Mouse (Mus musculus) megakaryocyte, adult 5-6 weeks (primary cell): ENCODE results near the gene Tnfrsf13c. TPM values are rescaled to one million over a fixed set of nuclear protein-coding genes. Genes with fewer than 3 reads are reported as not detected.

Experiments used
- ATAC-seq: 2 replicates; pipeline ENCODE4 v1.8.0; 2016; ENCODE audit warnings: mild to moderate bottlenecking, inconsistent platforms; ENCODE audit not compliant: poor library complexity, severe bottlenecking
- total RNA-seq, 2 experiments: library from RNA; stranded (forward) in 1 of 2; stranded (reverse) in 1 of 2; fragments of 153-499, 151-499 nt in 1 of 2; fragments of 221-1000, 200-1000 nt in 1 of 2; gene quantifications; 2 replicates each; pipeline versions ENCODE4 v1.2.3 to v1.2.4; 2015 to 2017

Gene Tnfrsf13c
- total RNA-seq, 2 experiments from 2014 or later: 1.0 to 2.7 TPM

DNA sequence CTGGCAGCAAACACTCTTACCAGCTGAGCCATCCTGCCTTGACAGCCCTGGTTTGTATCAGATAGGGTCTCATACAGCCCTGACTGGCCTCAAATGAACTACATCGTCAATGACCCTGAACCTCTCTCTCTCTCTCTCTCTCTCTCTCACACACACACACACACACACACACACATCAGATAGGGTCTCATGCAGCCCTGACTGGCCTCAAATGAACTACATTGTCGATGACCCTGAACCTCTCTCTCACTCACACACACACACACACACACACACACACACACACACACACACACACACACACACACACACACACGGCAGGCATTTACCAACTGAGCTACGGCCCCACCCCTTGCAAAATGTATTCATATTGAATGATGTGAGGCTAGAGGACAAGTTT is 6.9 kb upstream of the Tnfrsf13c start:
- no peak for ATAC-seq

DNA sequence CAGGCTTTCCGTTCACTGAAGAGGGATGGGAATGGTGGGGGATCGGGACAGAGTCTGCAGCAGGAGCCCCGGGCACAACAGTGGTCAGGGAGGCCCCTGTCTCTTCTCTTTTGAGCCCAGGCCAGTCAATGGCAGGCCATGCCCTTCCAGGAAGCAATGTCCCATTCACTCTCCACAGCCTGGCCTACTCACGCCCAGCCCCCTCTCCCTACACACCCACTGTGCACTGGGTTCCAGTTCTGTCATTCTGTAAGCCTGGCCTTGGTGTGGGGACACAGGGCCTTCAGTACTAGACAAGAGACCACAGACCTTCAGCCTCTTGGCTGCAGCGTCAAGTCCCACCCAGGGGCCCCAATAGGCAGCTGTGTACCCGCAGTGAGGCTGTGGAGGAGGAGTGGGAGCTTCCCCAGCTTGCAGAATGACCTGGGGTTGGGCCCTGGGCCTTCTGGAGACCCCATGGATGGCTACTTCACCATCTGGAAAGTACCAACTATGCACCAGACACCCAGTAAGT is 6.0 kb upstream of the Tnfrsf13c start:
- ATAC-seq: no peak

DNA sequence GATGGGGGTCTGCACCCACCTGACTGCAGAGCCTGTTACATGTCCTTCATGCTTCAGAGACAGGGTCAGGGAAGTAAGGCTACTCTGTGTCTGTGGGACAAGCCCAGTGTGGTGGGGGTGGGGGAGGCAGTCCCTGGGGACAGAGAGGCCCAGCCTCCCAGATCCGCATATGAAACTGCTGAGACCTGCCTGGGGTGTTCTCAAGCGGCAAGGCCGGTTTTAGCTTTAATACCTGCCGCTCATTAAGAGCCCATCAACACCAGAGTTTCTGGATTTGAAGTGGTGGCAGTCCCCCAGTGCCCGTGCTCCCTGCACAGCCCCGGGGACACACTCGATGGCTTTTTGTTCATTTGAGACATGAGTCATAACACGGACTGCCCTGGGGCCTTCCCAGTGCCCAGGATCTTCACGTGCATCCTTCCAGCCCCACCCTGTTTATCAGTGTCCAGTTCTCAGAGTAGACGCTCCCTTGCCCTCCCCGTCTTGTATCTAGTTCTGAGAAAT is 5.4 kb upstream of the Tnfrsf13c start:
- ATAC-seq: no peak

DNA sequence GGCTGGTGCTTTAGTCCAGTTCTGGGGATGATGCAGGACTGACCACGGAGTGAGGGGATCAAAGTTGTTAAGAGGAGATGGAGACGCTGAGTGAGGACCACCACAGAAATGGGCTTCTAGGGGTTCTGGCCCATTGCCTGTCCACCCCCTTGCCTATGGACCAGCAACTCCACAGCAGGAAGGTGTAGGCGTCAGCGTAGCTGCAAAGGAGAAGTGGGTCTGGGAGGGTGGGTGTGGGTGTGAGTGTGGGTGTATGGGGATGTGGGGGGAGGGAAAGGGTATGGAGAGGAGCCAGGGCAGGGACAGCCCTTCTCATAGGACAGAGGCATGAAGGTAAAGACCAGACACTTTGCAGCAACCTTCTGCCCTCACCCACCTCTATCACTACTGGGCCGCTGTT is 1.6 kb upstream of the Tnfrsf13c start:
- no peak for ATAC-seq

DNA sequence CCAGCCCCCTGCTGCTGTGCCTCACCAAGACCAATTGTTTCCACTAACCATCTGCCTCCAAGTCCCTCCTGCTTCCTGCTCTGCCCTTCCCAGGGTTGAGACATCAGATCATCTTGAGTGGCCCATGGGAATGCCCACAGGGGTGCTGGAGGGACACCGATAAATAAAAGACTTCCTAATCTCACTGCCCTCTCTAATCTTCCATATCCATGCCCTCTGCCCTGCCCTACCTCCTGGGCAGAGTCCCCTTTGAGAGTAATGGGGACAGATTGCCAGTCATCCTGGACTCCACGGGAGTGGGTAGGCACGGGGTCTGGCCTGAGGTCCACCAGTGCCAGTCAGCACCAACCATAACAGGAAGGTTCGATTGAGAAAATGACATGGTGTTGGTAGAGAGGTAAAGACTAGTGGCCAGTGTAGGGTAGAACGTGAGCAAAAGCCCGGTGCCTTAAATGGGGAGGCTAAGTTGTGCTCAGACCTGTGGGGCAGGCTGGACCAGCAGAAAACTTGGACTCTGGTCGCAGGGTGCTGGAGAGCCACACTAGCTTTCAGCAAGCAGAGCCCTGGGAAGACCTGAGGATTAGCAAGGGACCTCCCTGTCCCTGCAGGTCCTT is 540 bp upstream of the Tnfrsf13c start:
- peak; percentile 25; the same call in 1 of the 2 replicates for ATAC-seq

DNA sequence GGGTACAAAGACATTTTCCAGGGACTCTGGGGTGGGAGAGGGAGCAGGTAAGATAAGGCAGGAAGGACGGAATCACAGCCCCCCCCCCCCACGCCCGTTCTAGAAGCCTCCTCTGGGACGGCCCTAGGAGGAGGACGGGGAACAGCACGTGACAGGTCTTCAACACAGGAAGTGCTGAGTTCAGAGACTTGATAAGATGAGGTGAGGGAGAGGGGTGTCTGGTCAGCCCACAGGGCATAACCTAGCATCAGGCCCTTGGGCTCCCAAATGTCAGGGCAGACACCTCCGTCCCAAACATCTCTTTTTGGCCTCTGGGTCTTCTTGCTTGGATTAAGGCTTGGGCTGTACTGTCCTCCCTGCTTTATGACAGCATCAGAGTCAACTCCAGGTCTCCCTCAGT is 918 bp downstream of the Tnfrsf13c start:
- no peak for ATAC-seq

DNA sequence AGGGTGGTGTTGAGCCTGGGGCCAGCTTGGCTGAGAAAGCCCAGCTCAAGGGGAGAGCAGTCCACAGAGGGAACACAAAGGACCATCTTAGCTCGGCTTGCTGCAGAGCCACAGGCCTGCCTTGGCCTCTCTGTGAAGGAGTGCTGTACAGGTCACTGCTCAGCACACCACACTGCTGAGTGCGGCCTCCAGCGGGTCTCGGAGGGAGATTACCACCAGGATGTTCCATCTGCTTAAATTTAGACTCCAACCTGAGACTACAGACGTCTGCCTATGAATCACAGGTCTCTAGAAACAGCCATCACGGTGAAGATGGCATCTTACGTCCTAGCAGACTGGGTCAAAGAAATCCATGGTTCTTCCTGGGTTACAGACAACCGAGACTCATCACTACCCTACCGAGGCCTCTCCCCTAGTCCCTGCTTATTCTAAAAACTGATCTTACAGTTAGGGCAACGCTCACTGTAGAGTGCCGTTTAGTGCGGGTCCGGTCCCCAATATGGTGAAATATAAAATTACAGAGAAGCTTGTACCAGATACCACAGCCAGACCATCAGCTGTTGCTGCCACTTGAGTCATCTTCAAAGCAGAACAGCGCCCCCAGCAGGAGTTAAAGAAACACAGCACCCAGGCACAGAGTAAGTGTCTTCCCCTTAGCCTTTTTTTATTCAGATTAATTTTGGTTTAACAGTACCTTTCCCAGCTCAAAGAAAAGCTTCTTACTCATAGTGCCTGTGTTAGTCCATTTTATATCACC is 2.9 kb downstream of the Tnfrsf13c start:
- no peak for ATAC-seq

DNA sequence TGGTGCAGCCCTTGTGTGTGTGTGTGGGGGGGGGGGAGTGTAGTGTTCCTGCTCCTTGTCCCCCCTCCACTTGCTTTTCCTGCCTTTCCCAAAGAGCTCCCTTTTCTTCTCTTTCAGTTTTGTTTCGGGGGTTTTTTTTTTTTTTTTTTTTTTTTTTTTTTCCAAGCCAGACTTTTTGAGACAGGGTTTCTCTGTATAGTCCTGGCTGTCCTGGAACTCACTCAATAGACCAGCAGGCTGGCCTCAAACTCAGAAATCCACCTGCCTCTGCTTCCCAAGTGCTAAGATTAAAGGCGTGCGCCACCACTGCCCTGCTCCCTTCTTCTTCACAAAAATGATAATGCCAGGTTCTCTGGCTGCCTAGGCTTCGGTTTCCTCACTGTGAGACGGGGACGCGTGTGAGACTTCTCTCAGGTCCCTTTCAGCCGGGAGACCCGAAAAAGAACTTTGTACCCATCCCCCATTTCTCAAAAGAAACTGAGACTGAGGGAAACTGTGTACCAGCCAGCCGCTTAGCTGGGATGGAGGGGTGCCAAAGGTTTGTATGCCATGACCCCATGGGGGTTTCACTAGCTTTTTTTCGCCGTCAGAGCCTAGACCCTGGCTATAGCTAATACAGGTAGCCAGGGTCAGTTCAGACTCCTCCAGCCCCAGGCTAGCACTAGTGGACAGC is 4.0 kb downstream of the Tnfrsf13c start:
- no peak for ATAC-seq

DNA sequence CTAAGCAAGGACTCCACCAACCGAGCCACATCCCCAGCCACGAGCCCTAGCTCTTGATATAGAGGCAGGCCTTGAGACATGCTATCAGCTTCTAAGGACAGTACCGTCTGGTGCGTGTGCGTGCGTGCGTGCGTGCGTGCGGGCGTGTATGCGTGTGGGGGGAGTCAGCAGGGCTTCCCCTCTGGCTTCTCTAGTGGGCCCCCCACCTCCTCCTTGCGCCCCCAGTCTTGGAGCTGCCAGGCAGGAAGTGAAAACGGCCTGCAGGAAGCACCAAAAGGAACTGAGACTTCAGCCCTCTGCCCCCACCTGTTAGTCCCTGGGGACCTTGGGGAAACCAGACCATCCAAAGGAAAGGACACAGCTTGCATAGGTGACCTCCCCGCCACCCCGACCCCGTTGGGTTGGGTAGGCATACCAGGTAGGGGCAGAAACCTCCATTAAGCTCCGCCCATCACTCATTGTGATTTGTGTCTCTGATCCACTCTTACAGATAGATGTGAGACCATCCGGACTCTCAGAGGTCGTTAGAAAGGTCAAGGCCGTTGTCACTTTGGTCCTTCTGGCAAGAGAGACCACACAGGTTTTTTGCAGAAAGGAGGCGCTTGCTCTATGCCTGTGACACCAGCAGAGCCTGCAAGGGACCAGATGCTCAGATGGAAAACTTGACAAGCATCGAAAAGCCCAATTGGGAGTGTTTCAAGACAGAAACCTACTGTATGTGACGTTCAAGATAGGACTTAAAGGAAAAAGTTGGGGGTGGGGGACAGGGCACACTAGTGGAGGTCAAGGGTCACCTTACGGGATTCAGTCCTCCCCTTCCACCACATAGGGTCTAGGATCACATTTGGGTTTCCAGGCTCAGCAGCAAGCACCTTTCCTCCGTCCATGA is 5.1 kb downstream of the Tnfrsf13c start:
- peak; percentile 81 for ATAC-seq

DNA sequence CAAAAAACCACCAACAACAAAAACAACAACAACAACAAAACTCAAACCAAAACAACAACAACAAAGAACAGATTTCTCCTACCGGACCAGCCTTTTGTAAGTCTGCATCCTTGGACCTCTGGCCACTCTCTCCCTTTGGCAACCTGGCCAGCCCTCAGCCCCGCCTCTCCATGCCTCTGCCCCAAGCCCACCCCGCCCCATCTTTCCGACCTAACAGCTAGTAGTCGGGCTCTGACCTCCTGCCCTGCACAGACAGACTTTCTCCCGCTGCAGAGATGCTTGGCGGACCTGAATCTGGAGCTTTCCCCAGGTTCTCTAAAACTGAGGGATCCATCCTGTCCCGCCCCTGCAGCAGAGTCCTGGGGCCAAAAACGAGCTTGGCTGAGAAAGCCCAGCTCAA is 6.2 kb downstream of the Tnfrsf13c start:
- no peak for ATAC-seq

DNA sequence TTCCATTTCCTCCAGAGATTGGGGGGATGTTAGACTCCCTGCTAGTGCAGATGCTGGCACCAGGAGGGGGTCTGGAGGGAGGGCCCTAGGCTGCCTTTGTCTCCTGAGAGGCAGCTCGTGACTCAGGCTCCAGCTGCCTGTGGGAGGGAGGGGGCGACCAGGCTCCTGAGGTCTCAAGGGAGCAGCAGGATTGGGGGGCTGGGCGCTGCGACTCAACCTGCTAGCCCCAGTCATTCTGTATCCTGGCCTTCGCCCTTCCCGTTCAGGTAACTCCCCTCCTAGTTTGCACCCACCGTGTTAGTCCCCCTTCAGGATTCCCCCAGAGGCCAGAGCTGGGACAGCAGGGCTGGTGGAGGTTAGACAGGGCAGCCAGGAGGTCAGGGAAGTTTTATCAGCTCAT is 7.1 kb downstream of the Tnfrsf13c start:
- ATAC-seq: no peak

DNA sequence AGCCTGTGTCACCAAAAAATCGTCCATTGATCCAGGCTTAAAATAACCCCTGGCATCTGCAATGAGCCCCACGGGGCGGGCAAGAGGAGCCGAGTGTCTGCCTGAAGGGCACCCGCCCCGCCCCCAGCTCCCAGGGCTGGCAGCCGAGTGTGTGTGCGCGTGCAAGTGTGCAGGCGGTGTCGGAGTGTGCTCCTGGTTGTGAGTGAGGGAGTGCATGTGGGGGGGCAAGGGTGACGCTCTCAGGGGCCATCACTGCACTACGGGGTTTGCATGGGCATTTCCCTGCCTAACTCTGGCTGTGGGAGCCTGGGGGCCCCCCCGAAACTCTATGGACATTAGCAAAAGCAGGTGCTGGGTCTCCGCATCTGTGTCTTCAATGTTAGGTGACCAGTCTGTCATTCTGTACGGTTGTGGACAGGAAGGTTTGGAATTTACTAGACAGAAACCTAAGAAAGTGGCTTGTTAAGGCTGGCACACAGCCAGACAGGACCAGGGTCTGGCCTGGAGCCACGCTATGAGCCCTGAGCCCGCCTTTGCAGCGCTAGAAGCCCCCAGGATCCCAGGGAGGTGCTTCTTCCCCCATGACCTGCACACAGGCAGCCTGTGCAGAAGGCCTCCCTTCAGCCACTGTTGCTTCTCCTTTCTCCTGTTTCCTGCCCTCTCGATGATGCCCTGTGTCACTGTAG is 7.9 kb downstream of the Tnfrsf13c start:
- ATAC-seq: no peak

DNA sequence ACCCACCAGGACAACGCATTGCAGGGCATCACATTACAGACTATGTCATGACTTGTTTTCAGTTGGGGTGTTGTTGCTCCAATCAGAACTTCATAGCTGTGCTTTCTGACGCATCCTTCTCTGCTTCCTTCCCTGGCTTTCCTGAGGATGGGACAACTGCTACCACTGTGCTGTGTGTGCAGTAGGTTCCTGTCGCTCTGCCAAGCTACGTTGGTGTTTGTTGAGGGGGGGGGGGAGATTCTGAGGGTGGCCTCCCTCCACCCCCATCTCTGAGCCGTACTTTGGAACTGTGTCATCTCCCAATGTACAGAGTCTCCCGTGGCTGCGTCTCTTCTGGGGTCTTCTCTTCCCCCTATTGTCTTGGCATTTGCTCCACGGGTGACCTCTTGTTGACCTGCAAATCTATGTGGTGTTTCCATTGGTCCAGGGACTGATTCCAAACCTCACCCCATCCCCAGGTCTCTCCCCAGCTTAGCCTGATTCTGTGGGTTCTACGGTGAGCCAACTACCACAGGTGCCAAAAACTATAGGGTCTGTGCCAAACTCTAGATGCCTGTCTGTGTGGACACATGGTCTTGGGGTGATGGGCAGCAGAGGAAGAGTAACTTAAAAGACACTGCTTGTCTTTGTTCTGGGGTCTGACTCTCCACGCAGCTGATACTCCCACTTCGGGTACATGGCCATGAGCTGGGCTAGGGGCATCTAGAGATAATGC is 8.7 kb downstream of the Tnfrsf13c start:
- no peak for ATAC-seq

DNA sequence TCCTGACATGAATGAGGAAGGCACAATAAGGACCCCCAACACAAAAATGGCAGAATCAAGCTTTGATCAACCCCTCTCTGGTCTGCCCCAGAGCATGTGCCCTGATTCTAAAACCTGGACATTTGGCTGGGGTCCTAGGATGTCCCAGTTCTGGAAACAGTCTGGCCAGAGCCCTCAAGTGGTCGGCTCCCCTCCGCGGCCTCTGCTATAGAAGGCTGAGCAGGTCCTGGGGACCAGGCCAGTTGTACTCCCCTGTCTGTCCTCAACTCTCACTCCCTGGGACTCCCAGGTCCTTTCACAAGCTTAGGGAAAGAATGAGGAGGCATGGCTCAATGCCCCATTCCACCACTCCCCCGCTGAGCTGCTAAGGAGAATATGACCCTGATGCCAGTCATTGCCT is 10.9 kb downstream of the Tnfrsf13c start:
- no peak for ATAC-seq

DNA sequence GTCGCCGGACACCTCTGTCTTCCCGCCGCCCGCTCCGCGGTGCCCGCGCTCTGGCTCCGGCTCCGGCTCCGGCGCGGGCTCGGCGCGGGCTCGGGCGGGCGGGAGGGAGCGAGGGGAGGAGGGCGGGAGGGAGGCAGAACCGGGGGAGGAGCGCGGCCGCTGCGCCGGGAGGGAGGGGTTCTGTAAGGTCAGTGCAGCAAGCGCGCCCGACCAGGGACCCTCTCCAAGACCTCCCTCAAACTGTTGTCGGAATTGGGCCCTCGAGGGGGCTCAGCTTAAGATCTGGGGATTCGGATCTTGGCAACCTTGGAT is 11.5 kb downstream of the Tnfrsf13c start, which contains the start of gene Shisa8:
Gene Shisa8, minus strand, starts transcription at position 64 of the 312 bp plus-strand sequence.
- no peak for ATAC-seq

DNA sequence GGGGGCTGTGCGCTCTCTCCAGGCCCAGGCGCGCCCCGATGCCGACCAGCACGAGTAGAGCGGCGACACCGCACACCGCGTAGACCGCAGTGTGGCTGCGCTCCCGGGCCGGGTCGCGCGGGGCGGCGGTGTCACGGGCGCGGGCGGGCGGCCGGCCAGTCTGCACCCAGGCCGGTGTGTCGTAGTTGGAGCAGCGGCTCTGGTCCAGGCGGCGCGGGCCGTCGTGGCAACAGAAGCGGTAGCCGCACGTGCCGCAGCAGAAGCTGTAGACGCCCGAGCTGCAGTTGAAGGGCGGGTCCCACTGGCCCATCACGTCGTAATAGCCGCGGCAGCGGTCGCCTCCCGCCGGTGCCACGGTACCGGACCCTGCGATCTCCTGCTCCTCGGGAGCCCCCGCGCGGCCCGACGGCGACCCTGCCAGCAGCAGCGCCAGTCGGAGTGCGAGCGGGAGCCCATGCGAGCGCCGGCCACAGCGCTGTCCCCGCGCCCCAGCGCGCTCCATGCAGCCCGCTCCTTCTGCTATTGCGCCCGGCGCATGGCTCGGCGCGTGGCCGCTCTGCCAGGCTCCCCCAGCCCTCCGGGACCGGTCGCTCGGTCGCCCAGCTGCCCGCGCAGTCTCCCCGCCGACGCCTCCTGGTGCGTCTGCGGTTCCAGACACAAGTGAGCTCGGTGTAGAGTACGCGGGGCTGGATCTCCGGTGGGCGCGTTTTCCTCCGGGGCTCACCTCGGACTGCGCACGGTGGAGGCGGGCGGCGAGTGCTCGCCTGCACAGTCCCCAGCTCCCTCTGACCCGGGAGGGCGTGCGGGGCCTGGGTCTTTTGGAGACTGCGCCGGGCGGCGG is 12.0 kb downstream of the Tnfrsf13c start:
- peak; percentile 12; the same call in 1 of the 2 replicates for ATAC-seq

DNA sequence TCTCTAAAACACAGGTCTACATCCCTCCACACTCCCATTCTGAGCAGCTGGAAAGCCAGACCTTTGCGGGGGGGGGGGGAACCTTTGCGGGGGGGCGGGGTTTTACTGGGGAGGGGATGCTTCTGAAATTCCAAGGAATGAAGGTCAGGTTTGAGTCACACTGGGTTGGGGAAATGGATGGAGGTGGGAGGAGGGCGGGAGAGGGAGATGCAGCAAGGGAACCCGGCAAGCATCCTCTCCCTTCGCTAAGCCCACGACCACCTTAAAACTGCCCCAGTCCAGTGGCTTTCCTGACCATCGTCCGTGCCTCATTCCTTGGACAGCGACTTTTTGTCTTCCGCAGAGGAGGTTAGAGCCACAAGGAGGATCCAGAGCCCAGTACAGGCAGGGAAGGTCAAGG is 12.9 kb downstream of the Tnfrsf13c start:
- no peak for ATAC-seq

DNA sequence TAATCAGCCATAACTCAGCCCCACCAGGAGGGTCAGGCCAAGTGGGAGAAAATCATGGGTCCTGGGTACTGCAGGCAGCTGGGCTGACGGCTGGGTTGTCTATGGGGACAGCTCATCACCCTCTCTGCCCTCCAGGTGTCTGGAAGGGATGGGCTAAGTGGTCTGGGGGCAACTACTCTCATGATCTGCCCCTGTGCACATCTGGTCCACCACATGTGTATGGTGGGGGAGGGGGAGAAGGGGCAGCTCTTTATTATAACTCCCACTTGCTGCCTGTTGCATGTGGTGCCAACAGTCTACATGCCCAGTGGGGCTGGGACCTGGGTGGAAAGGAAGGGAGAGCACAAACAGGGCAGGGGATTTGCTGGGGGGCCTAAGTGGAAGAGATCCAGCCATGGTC is 13.4 kb downstream of the Tnfrsf13c start:
- no peak for ATAC-seq
